In genomic region chr8:47459216-47459749, GRCm38 (mm10) we compare ENCODE assay signal across 28 mouse cellular contexts. TPM values are rescaled to one million over a fixed set of nuclear protein-coding genes. Genes with fewer than 3 reads are reported as not detected.
DNase-seq lines count a peak whose midpoint lies in the region; ATAC-seq lines count a peak whose summit lies in the region.
"Had no signal": no experiment of that assay in that cellular context is flagged by ENCODE, and none has a peak within 500 bp of the region (broad histone marks: within the 10 kb centered on the region; RNA-seq: fewer than 3 reads in every experiment).

No protein-coding gene starts in this region.

- H3K4me3 ChIP-seq in kidney, embryonic 14.5 days (ENCODE audit: low read length), result no peak overlapping the region
- H3K4me3 ChIP-seq in lung, embryonic 16.5 days (ENCODE audit: low read length), result no peak overlapping the region
- H3K4me3 ChIP-seq: embryonic facial prominence, embryonic 12.5 days; erythroblast, embryonic 14.5 days; heart, embryonic 10.5 days; hindbrain, embryonic 15.5 days; limb, embryonic 12.5 days; liver, embryonic 12.5 days; midbrain, embryonic 13.5 days had no signal

- DNase-seq in kidney, postnatal 10 days, result no peak
- DNase-seq in lung, postnatal 10 days, result no peak
- peak; percentile 6 for DNase-seq in adipocyte (ENCODE audit: low spot score)
- peak; percentile 7 for DNase-seq in yolk sac, embryonic 10.5 days (ENCODE audit: low spot score)
- no peak for DNase-seq in natural killer cell, adult 2 months (ENCODE audit: low spot score in 2 of 2)
- no peak for DNase-seq in layer of hippocampus, adult 18-20 months (ENCODE audit: low spot score in 2 of 2)
- DNase-seq: B cell, adult 2 months; cerebellum, adult 11-12 months; cerebellum, postnatal 14 days; gastrocnemius, postnatal 10 days; heart, postnatal 4 days; layer of hippocampus, postnatal 36 days; lung, adult 2 months; thymus, adult 18-20 months; thymus, postnatal 36 days had no signal

- peaks cover 13% of the 10 kb centered on the region; the same call in 1 of the 2 replicates for H3K9me3 ChIP-seq in kidney, embryonic 14.5 days (ENCODE audit: control insufficient read depth, low read length)
- H3K9me3 ChIP-seq in lung, embryonic 16.5 days (ENCODE audit: control insufficient read depth, low read length), result peaks cover 4% of the 10 kb centered on the region; the same call in 1 of the 2 replicates
- H3K9me3 ChIP-seq: G1E; heart, embryonic 10.5 days had no signal

- H3K27me3 ChIP-seq in kidney, embryonic 14.5 days (ENCODE audit: control insufficient read depth, insufficient read depth, low read length), result no peaks in the 10 kb centered on the region
- no peaks in the 10 kb centered on the region for H3K27me3 ChIP-seq in lung, embryonic 16.5 days (ENCODE audit: control insufficient read depth, insufficient read depth, low read depth, low read length)
- H3K27me3 ChIP-seq: CH12.LX; embryonic facial prominence, embryonic 12.5 days; hindbrain, embryonic 15.5 days; limb, embryonic 12.5 days; liver, embryonic 12.5 days; midbrain, embryonic 13.5 days had no signal

- H3K9ac ChIP-seq in kidney, embryonic 14.5 days (ENCODE audit: low read depth, low read length), result no peak overlapping the region
- H3K9ac ChIP-seq in lung, embryonic 16.5 days (ENCODE audit: low read length), result no peak overlapping the region
- H3K9ac ChIP-seq: embryonic facial prominence, embryonic 12.5 days; hindbrain, embryonic 15.5 days; limb, embryonic 12.5 days; liver, embryonic 12.5 days; midbrain, embryonic 13.5 days had no signal

- no peaks in the 10 kb centered on the region for H3K4me1 ChIP-seq in kidney, embryonic 14.5 days (ENCODE audit: control insufficient read depth, insufficient read depth, low read length)
- peaks cover 4% of the 10 kb centered on the region; the same call in 1 of the 2 replicates for H3K4me1 ChIP-seq in lung, embryonic 16.5 days (replicated peaks; ENCODE audit: control insufficient read depth, insufficient read depth, low read length)
- H3K4me1 ChIP-seq: embryonic facial prominence, embryonic 12.5 days; heart, embryonic 10.5 days; hindbrain, embryonic 15.5 days; limb, embryonic 12.5 days; liver, embryonic 12.5 days; midbrain, embryonic 13.5 days had no signal

- H3K27ac ChIP-seq in kidney, embryonic 14.5 days (ENCODE audit: low read depth, low read length), result no peak overlapping the region
- peak overlapping the region; percentile 30; the same call in 1 of the 2 replicates for H3K27ac ChIP-seq in lung, embryonic 16.5 days (ENCODE audit: low read length)
- H3K27ac ChIP-seq: embryonic facial prominence, embryonic 12.5 days; heart, embryonic 10.5 days; hindbrain, embryonic 15.5 days; limb, embryonic 12.5 days; liver, embryonic 12.5 days; midbrain, embryonic 13.5 days had no signal

- WGBS in kidney, embryonic 14.5 days, result 54% methylated on average over 6 of the region's 6 CpGs
- WGBS in lung, embryonic 16.5 days, result 27% methylated on average over 6 of the region's 6 CpGs

- no peak overlapping the region for H3K4me2 ChIP-seq in kidney, embryonic 14.5 days (replicated peaks; ENCODE audit: low read depth, low read length)
- H3K4me2 ChIP-seq in lung, embryonic 16.5 days (ENCODE audit: low read depth, low read length), result 0 out of 2 replicates have a peak overlapping the region, but pooled peaks have one; percentile 7
- H3K4me2 ChIP-seq: embryonic facial prominence, embryonic 12.5 days; hindbrain, embryonic 15.5 days; limb, embryonic 12.5 days; liver, embryonic 12.5 days; midbrain, embryonic 13.5 days had no signal

- no peaks in the 10 kb centered on the region for H3K36me3 ChIP-seq in kidney, embryonic 14.5 days (ENCODE audit: control insufficient read depth, insufficient read depth, low read length)
- no peaks in the 10 kb centered on the region for H3K36me3 ChIP-seq in lung, embryonic 16.5 days (ENCODE audit: control insufficient read depth, insufficient read depth, low read length)
- H3K36me3 ChIP-seq: embryonic facial prominence, embryonic 12.5 days; G1E; heart, embryonic 10.5 days; hindbrain, embryonic 15.5 days; limb, embryonic 12.5 days; liver, embryonic 12.5 days; midbrain, embryonic 13.5 days had no signal

- 0 out of 2 replicates have a peak, but pooled peaks have one; percentile 49 for ATAC-seq in kidney, embryonic 14.5 days (ENCODE audit: low FRiP score, low TSS enrichment)
- ATAC-seq in lung, embryonic 16.5 days (ENCODE audit: low read depth), result peak; percentile 71
- ATAC-seq: forebrain, embryonic 14.5 days; liver, embryonic 12.5 days; midbrain, embryonic 13.5 days had no signal

RNA-seq across cellular contexts. Expression of gene Stox2, which starts 13.1 kb away (rescaled TPM):
- polyA plus RNA-seq in kidney, embryonic 14.5 days (2014; fragmentation: Nextera tagmentation; extraction: Ambion mirVana), result 12.2 and 16.4 TPM in 2 replicates
- polyA plus RNA-seq in lung, embryonic 16.5 days (2015; fragmentation: Nextera tagmentation; extraction: Ambion mirVana), result 10.7 and 11.6 TPM in 2 replicates
- 10 to 100 TPM; 84.8 to 87.1 TPM for total RNA-seq in layer of hippocampus, adult 18-20 months (2021)
- total RNA-seq: monocyte, adult 5-6 weeks had no signal
- polyA plus RNA-seq: G1E had no signal

Comparison
In these comparisons a context has a peak if more than half of its experiments do, and no peak if none do; other contexts are left out.
1. DNase-seq: peak in adipocyte (single experiment) and yolk sac, embryonic 10.5 days (single experiment); none in kidney, postnatal 10 days (single experiment), lung, postnatal 10 days (single experiment), natural killer cell, adult 2 months (0 of 2) and layer of hippocampus, adult 18-20 months (0 of 2).